Mouse (Mus musculus): Measurements from ENCODE around the gene Gm49336. TPM values are rescaled to one million over a fixed set of nuclear protein-coding genes. Genes with fewer than 3 reads are reported as not detected.

Gene Gm49336
- polyA plus RNA-seq (2014; fragmentation: Illumina TruSeq; extraction: RNeasy Lipid Tissue Mini Kit (QIAGEN cat#74804); ENCODE audit: low read depth, low replicate concordance), result 22.9 TPM

GRCm38 (mm10) chr14:60251281-60252003, at the start of gene Gm49336, which contains the start of gene Nupl1:
Gene Gm49336 (minus strand): TSS chr14:60251507.
Gene Nupl1 (minus strand): TSS chr14:60251431.

GRCm38 (mm10) chr14:60264990-60265876, 13.9 kb upstream of the Gm49336 start, which contains the start of gene Mtmr6:
Gene Mtmr6 (plus strand): TSS chr14:60265228.

GRCm38 (mm10) chr14:60196884-60197283, 54.4 kb downstream of the Gm49336 start, which contains the start of gene Atp8a2:
Gene Atp8a2 (minus strand): TSS chr14:60197179.

Other genes starting within 250 kb of the Gm49336 start
- 3.1 TPM for gene Atp8a2, start 54.3 kb downstream of the Gm49336 start, polyA plus RNA-seq (2014; fragmentation: Illumina TruSeq; extraction: RNeasy Lipid Tissue Mini Kit (QIAGEN cat#74804); ENCODE audit: low read depth, low replicate concordance)
- not detected for gene Nupl1, start 76 bp downstream of the Gm49336 start, polyA plus RNA-seq (2014; fragmentation: Illumina TruSeq; extraction: RNeasy Lipid Tissue Mini Kit (QIAGEN cat#74804); ENCODE audit: low read depth, low replicate concordance)
- 32.5 TPM for gene Mtmr6, start 13.7 kb upstream of the Gm49336 start, polyA plus RNA-seq (2014; fragmentation: Illumina TruSeq; extraction: RNeasy Lipid Tissue Mini Kit (QIAGEN cat#74804); ENCODE audit: low read depth, low replicate concordance)
- gene Amer2, start 121.8 kb upstream of the Gm49336 start, polyA plus RNA-seq (2014; fragmentation: Illumina TruSeq; extraction: RNeasy Lipid Tissue Mini Kit (QIAGEN cat#74804); ENCODE audit: low read depth, low replicate concordance), result not detected

All from heart, adult 10 weeks (tissue).